Mouse (Mus musculus) kidney, postnatal 36 days (tissue): ENCODE measurements around the gene Wipi2.

Experiments used
- DNase-seq, 2 experiments: peaks; one replicate each; pipeline ENCODE4 v3.0.0; 2021 to 2022; ENCODE audit warnings: mixed read lengths in 2 of 2

Gene Wipi2

DNA sequence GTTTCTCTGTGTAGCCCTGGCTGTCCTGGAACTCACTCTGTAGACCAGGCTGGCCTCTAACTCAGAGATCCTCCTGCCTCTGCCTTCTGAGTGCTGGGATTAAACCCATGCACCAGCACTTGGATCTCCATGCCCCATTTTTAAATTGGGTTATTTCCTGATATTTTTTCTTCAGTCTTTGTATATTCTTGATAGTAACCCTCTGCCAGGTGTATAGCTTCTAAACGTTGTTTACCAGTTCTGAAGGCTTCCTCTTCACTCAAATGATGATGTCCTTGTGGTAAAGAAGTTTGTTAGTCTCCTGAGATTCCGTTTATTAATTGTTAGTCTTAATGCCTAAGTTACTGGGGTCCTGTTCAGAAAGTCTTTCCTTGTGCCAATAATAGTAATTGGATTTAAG lies at the start of gene Wipi2:
TSS of gene Wipi2 (plus strand) at position 301 of the 400 bp plus-strand sequence.
- DNase-seq: no peak

DNA sequence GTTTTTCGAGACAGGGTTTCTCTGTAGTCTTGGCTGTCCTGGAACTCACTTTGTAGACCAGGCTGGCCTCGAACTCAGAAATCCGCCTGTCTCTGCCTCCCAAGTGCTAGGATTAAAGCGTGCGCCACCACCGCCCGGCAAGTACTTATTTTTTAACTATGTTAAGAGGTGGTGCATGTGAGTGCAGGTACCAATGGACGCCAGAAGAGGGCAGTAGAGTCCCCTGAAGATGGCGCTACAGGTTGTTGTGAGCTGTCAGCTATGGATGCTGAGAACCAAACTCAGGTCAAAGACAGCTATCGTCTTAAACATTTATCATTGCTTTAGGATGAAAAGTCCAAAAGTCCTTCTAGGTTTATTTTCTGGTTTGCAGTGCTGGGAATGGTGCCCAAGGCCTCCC lies 49.3 kb upstream of the Wipi2 start:
- no peak for DNase-seq

DNA sequence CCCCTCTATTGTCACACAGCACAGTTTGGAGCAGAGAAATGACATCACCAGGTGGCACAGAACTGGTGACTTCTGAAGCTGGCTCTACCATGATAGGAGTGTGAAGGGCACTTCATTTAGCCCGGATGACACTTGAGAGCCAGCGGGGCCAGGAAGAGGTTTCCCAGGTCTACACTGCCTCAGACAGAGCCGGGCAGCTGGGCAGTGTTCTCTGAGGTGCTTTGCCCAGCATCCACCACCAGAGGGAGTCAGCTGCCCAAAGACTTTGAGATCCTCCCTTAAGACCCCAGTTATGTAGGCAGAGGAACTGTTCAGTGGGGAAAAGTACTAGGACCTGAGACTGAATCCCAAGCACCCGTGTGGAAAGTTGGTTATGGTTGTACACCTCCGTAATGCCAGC lies 46.0 kb upstream of the Wipi2 start:
- peak; percentile 33 to 69 for DNase-seq

DNA sequence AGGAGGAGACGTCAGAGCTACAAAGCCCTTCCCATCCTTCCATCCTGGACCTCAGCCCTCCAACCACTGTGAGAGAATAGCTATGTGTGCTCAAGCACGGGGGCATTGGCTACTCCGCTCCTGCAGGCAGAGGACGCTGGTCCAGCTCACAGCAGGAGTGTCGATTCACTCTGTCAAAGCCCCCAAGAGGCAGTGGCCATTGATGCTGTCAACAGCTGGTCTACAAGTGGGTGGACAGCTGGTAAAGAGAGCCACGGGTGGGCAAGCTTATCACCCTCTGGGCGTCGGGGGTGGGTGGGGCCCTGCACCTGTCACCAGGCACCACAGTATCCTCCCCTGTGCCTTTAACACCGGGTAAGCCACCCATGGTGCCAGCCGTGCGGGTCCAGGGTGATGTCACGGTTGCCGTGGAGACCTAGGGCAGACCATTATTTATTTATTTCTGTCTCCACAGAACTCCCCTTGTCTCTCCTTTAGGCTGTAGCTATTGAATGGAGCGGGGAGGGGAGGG lies 43.8 kb upstream of the Wipi2 start:
- no peak for DNase-seq

DNA sequence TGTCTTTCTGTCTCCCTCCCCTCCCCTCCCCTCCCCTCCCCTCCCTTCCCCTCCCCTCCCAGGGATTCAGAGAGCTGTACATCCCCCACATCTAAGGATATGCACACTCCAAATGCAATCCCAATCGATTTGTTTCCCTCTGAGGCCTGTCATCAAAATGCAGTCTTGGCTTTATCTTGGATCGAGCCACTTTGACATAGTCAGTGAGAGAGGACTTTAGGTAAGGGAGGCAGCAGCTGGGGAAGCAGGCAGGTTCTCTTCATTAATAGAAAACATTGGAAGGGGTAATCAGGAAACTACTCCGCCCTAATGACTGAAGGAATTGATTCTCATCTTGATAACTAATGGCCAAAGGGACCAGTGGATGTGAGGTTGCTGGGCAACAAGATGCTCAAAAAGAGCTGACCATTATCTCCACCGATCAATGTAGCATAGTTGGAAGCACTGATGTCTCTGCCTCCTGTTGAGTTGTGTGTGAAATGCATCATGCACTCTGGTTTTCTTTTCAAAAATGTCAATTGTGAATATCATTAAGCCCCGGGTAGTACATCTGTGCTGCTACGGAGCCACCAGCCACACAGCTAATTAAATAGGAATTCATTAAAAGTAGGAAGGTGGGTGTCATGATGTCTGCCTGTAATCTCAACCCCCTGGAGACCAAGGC lies 36.4 kb upstream of the Wipi2 start:
- no peak for DNase-seq

DNA sequence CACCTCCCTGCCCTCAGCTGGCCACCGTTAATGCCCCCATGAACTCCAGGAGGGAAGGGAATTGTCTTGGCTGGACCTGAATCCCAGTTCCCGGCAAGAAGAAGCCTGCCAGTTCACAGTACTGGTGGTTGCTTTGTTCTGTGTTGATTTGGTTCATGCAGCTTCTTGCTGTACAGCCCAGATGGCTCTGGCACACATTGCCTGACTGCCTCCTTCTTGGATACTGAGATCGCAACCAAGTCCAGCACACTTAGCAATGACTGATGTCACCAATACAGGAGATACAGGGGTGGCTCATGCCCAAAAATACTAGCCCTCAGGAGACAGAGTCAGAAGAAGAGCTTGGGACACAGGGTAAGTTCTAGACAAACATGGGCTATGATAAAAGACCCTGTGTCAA lies 31.8 kb upstream of the Wipi2 start:
- no peak for DNase-seq

DNA sequence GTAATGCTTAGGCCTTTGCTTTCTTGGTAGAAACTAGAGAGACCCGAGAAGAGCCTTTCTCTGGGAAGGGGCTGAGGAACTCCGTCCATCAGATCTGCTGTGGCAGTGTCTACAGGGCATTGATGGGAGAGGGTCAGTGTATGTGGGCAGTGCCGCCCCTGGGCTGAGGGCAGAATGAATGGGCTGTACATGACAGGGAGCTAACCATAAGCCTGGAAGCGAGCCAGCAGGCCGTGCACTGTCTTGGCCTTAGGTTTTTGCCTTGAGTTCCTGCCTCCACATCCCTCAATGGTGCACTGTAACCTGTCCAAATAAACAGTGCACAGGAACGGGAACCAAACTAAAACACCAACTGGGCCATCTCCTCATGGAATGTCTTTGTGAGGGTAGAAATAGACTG lies 30.8 kb upstream of the Wipi2 start:
- DNase-seq: no peak

DNA sequence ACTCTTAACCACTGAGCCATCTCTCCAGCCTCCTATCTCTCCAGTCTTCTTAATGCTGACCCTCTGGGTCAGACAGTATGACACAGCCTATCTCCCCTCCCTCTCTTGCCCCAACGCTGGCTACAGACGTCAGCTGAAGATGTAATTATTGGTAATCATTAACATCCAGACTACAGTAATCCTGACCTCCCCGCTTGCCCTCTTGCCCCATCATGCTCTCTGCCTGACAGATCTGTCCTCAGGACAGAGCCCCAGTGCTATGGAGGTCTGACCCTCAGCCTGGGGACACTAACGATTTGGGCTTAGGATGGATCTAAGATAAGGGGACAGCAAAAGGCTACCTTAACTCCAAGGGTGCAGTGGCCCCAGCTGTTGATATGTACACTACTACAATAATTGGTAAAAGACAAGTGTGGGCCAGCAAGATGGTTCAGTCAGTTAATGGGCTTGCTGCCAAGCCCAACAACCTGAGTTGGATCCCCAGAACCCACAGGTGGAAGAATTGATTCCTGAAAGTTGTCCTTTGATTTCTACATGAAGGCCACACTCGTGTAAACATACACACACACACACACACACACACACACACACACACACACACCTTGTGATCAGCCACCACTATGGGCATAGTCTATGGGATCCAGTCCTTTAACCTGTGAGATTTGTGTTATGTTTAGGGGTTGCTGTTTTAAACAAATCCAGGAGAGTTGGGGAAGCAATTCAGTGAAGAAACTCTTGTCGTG lies 29.7 kb upstream of the Wipi2 start:
- peak; percentile 34 to 35 for DNase-seq

DNA sequence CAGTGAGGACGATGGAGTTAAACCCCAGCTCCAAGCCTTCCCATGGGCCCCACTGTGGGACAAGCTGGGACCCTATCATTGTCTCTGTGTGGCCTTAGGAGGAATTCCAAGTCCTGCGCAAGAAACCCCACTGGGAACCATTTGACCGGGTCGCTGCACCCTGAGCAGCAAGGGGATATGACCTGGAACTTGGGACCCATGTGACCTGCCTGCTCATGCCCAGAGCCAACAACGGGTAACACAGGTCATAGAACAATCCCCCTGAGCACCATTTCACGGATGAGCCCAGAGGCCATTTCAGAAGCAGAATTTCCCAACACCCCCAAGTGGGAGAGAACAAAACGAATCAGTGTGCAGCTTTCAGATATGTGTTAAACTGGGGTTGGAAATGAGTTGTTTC lies 23.1 kb upstream of the Wipi2 start:
- no peak for DNase-seq

DNA sequence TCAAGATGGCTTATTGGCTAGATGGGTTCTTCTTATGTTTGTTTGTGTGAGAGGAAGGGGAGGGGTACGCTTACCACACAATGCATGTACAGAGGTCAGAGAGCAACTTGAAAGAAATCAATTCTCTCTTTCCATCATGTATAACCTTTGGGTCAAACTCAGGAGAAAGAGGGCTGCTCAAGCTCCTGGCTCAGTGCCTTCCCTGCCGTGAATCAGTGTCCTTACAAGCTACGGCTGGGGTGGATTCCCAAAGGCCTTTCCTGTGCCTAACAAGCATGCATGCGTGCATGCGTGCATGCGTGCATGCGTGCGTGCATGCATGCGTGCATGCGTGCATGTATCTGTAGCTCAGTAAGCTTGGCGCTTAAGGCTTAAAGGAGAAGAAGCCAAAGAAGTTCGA lies 22.2 kb upstream of the Wipi2 start:
- no peak for DNase-seq

DNA sequence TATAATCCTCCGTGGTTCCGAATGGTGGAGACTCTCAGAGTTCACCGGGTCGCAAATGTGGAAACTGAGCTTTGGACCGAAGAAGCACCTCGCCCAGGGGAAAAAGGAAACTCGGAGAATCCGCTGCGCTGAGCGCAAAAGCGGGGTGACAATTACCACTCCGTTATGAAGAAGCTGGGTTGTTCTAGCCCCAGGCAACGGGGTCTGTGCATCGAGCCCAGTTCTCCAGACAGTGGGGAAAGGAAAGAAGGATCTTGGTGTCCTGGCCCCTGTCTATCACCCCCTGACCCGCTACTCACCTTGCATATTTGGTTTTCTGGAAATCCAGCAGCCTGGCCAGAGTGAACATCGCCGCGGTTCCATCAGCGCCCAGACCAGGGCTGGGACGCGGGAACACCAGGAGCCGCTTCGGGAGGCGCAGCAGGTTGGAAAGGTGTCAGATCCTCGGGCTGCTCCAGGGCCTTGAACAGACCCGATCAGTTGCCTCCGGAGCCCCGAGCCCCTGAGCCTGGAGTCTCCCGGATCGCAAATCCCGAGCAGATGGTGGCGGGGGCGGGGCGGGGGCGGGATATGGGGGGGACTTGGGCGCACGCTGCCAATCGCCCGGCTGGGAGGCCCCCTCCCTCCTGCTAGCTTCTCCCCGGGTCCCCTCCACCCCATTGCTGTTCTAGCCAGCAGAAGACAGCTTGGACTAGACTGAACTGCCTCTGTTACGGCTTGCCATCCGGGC lies 19.1 kb upstream of the Wipi2 start, which contains the start of gene Mmd2:
TSS of gene Mmd2 (minus strand) at position 542 of the 730 bp plus-strand sequence.
- no peak for DNase-seq

DNA sequence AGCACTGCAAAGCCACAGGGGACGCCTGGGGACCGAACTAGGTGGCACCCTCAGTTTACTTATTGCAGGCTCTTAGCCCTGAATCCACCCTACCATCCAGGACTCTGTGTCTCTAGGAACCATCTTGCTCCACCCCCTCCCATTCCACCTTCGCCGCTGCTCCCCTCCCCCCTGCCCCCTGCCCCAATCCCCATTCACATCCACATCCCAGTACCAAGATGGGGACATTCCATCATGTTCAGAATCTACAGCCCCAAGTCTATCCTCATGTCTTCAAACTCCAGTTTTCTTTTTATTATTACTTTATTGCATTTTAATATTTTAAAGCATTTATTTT lies 18.5 kb upstream of the Wipi2 start:
- DNase-seq: no peak

DNA sequence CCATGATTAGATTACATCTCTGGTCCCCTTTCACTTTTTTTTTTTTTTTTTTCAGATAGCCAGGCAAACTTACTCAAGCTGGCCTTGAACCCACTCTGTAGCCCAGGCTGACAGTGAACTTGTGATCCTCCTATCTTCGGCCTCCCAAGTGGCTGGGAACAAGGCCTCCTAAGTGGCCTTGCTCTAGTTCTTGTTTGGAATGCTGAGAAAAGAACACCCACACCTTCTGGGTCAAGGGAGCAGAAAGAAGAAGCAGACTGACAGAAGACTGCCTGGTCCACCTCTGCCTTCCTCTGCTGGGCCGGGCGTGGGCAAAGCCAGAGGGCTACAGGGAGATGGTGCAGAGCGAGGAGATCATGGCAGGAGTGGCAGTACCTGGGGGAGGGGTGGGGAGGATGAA lies 17.1 kb upstream of the Wipi2 start:
- DNase-seq: no peak

DNA sequence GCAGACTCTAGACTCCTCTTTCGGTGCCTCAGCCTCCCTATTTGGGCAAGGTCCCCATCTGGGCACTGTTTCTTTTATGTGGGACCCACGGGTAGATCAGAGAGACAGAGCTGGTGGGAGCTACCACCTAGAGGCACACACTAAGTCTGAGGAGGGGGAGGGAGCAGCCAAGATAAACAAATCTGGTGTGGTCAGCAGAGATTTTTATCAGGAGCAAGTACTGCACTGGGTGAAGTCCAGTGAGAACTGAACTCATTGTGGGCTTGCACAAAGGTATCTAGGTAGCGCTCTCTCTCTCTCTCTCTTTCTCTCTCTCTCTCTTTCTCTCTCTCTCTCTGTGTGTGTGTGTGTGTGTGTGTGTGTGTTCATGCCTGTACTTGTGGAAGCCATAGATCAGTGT lies 13.0 kb upstream of the Wipi2 start:
- DNase-seq: no peak

DNA sequence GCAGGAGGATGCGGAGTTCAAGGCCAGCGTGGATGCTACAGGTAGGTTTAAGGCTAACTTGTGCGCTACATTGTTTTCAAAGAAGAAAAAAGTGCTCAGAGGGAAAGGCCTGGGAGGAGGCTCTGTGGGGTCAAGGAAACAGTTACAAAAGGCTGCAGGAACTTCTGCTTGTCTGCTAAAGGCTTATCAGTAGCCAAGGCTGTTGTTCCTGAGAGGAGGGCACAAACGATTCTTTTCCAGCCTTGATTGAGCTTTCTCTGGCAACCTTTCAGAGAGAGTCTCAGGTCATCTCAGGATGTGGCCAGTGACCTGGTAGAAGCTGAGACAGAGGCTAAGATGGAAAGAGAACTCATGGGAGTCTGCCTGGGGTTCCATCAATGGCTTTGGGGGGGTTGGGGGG lies 11.9 kb upstream of the Wipi2 start:
- DNase-seq: no peak

DNA sequence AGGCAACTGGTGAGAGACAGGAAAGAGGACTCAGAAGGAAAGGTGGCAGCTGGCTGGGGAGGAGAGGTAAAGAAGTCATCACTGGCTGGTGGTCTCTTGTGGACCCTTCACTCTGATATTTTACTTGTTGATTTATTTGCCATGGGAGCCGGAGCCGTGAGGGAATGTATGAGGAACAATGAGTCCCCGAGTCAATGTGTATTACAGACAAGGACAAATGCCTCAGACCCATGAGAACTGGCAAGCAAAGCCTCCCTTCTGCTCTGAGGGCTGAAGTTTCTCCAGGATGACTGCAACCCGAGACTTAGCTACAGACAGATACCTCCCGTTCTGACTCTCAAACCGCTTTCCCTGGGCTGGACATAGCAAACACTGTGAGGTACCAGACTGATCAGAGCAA lies 11.2 kb upstream of the Wipi2 start:
- DNase-seq: no peak

DNA sequence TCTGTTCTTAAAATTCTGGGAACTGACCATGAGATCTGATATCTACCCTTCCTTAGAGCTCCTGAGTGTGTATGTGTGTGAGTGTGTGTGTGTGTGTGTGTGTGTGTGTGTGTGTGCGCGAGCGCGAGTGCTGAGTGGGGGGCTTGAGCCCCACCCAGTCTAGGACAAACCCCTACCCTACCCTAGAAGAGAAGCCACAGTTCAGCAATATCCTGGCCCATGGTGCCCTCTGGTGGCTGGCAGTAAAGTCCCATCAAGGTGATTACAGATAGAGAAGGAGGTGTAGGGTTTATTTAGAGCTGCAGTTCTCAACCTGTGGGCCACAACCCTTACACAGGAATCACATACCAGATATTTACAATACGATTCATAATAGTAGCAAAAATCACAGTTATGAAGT lies 7.6 kb upstream of the Wipi2 start:
- peak; percentile 46 to 83 for DNase-seq

DNA sequence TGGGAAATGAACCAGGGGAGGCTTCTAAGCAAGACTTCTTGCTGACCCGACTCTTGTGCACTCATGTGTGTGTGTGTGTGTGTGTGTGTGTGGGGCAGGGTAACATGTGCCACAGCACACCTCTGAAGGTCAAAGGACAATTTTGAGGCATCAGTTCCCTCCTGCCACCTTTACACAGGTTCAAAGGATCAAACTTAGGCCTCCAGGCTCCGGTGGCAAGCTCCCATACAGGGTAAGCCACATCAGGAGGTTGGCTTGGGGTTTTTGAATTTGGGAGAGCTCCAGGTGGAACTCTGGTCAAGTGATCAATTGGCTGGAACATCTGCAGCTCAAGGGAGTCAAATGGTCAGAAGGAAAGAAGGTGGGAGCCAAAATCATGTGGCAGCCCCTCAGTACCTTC lies 6.1 kb upstream of the Wipi2 start:
- DNase-seq: peak; percentile 45 to 64

DNA sequence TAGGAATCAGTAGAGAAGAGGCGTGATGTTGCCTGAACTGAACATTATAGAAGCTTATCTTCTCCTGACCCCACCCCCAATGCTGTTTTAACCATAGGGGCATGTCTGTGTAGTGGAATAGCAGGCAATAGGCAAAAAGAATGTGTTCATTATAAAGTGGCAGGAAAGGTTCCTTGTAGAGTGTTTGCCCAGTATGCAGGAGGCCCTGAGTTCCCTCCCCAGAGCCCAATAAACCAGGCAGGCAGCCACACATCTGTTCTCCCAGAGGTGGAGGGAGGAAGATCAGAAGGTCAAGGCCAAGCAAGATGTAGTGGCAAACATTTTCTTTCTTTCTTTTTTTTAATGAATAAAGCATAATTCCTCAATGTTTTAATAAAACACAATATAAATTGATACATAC lies 5.4 kb upstream of the Wipi2 start:
- no peak for DNase-seq

DNA sequence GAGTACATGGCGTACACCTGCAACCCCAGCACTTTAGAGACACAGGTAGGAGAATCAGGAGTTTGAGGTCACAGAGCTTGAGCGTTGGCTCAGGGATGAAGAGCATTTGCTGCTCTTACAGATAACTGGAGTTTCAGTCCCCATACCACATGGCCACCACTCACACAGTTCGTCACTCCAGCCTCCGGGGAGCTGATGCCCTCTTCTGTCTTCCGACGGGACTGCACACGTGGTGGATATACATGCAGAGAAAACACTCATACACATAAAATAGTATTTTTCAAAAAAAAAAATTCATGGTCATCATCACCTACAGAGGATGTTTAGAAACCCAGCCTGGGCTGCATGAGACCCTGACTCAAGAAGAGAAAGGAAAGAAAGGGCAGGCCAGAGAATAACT lies 4.4 kb upstream of the Wipi2 start:
- DNase-seq: no peak

DNA sequence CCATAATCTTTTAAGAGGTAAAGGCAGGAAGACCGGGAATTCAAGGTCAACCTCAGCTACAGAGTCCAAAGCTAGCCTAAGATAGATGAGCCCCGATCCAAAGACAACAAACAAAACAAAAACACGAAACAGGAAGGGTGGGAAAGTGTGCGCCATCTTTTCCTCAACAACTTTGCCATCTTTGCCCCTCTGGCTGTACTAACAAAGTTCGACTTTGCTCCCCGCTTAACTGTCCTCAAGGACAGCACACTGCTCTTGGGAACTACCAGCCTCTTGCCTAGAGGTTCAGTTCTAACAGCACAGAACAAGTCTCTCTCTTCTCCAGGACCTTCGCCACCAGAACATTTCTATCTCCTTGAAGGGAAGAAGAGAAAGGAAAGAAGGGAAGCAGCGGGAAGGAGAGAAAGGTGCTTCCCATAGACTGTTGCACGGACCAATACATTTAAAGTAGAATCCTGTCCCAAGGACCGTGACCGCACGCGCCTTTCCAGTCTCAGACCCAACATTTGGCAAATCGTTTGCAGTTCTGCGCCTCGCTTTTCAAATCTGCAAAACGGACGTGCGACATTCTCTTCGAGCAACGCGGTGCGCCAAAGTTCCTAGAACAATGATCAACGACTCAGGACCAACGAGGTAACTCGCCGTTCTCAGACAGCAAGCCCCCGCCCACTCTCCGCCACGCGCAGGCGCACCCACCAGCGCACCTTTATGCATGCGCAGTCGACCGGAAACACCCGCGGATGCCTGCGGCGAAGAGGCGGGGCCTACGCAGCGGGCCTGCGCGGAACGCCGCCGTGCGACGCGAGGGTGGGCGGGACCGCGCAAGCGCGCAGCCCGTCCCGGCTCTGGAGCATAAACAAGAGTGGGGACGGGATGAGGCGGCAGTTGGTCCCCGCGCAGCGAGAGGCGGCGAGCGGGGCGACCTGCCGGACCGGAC lies 1.5 kb downstream of the Wipi2 start:
- peak; percentile 98 to 99 for DNase-seq

DNA sequence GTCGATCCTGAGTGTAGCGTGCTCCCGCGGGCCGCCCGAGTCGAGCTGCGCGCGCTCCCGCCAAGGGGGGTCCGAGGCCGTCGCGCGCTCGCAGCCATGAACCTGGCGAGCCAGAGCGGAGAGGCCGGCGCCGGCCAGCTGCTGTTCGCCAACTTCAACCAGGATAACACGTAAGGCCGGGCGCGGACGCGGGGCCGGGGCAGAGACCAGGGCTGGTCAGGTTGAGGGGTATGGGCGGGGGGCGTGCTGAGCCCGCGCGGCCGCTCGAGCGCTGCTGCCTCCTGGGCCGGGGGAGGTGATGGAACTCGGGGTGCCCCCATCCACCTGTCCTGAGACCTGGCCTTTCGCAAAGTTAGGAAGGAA lies 2.1 kb downstream of the Wipi2 start:
- no peak for DNase-seq

DNA sequence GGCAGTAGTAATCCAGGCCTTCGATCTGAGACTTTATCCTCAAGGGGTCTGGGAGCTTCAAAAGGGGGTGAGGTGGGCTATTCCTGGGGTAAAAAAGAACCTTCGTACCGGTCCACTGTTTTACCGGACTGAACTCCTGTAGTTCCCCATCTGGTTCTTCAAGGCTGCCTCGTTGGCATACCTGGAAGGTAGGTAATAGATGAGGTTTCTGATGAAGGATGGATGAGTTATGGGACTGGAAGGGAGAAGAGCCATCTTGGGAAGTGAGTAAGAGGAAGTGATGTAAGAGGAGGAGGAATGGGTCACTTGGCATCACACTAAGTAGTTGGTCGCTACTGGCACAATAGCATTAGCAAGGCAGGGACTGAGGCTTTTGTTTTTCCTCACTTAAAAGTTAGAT lies 2.7 kb downstream of the Wipi2 start:
- peak; percentile 14 to 48 for DNase-seq
